Mouse (Mus musculus) midbrain, embryonic 14.5 days (tissue): Measurements from ENCODE around the gene Ap1s2. TPM values are rescaled to one million over a fixed set of nuclear protein-coding genes. Genes with fewer than 3 reads are reported as not detected.

ENCODE experiments used
- ATAC-seq: fragments of 200-750 bp; cut with Nextera tagmentation; 2 replicates; pipeline ENCODE4 v1.8.0; 2017; ENCODE audit warnings: moderate number of reproducible peaks, moderate library complexity; ENCODE audit not compliant: low FRiP score, low TSS enrichment
- DNase-seq: peaks from one replicate; pipeline ENCODE4 v3.0.0-alpha.2; 2015
- H3K27ac ChIP-seq: fragments of 300-500 bp; sonication (generic); replicated peaks from 2 replicates; pipeline ENCODE4 v1.5.1; 2014; ENCODE audit warnings: mild to moderate bottlenecking, low read depth, low read length, moderate library complexity
- H3K27me3 ChIP-seq: fragments of 300-500 bp; sonication (generic); 2 replicates; pipeline ENCODE4 v1.6.1; 2014; ENCODE audit warnings: low read length, control low read depth, mixed read lengths; ENCODE audit not compliant: control insufficient read depth, insufficient read depth
- H3K36me3 ChIP-seq: fragments of 300-500 bp; sonication (generic); 2 replicates; pipeline ENCODE4 v1.6.1; 2014; ENCODE audit warnings: low read length, control low read depth; ENCODE audit not compliant: control insufficient read depth, insufficient read depth
- H3K4me1 ChIP-seq: fragments of 300-500 bp; sonication (generic); 2 replicates; pipeline ENCODE4 v1.6.1; 2014; ENCODE audit warnings: mild to moderate bottlenecking, antibody characterized with exemption, low read length, control low read depth; ENCODE audit not compliant: control insufficient read depth, insufficient read depth
- H3K4me2 ChIP-seq: fragments of 300-500 bp; sonication (generic); 2 replicates; pipeline ENCODE4 v1.6.1; 2014; ENCODE audit warnings: mild to moderate bottlenecking, low read length, moderate library complexity
- H3K4me3 ChIP-seq: fragments of 300-500 bp; sonication (generic); replicated peaks from 2 replicates; pipeline ENCODE4 v1.5.1; 2014; ENCODE audit warnings: low read depth, low read length
- H3K9ac ChIP-seq: fragments of 300-500 bp; sonication (generic); replicated peaks from 2 replicates; pipeline ENCODE4 v1.6.1; 2014; ENCODE audit warnings: mild to moderate bottlenecking, low read length, moderate library complexity
- H3K9me3 ChIP-seq: fragments of 300-500 bp; sonication (generic); 2 replicates; pipeline ENCODE4 v1.6.1; 2016; ENCODE audit warnings: low read length, control low read depth, mixed read lengths; ENCODE audit not compliant: control insufficient read depth
- WGBS: fragments of 180-500 bp; shearing (Covaris S2); extraction: QIAGEN DNeasy Blood & Tissue Kit; methylation state at CpG from one replicate; pipeline ENCODE4 v1.1.7; 2014; 5-methylcytosine and 5-hydroxymethylcytosine counted together
- polyA plus RNA-seq: library from polyadenylated mRNA; unstranded; fragments of >200 nt; fragmentation: Nextera tagmentation; extraction: Ambion mirVana; gene quantifications from 2 replicates; pipeline ENCODE4 v1.2.1, GENCODE M21; 2014

The Ap1s2 gene
- polyA plus RNA-seq, 1 experiment from 2014 or later: 105 TPM

GRCm38 (mm10) chrX:163897354-163897753 lies 11.5 kb upstream of the Ap1s2 start:
- WGBS: 76% methylated on average over 1 of the region's 1 CpGs
- Histone ChIP-seq H3K9ac (no peak overlapping the region), H3K36me3 (no peaks in the 10 kb centered on the region), H3K4me3 (no peak overlapping the region), H3K27ac (no peak overlapping the region), H3K9me3 (no peaks in the 10 kb centered on the region), H3K4me2 (no peak overlapping the region), H3K27me3 (no peaks in the 10 kb centered on the region), H3K4me1 (no peaks in the 10 kb centered on the region)
- ATAC-seq: no peak
- DNase-seq: no peak

- Histone ChIP-seq H3K27ac (no peak overlapping the region), H3K4me1 (no peaks in the 10 kb centered on the region), H3K27me3 (no peaks in the 10 kb centered on the region; the same call in 1 of the 2 replicates), H3K9me3 (no peaks in the 10 kb centered on the region), H3K4me2 (no peak overlapping the region), H3K4me3 (no peak overlapping the region), H3K9ac (no peak overlapping the region), H3K36me3 (no peaks in the 10 kb centered on the region)
- DNase-seq: no peak
- ATAC-seq: no peak
- 65% methylated on average over 5 of the region's 5 CpGs for WGBS
Measured at GRCm38 (mm10) chrX:163899431-163900020, 9.3 kb upstream of the Ap1s2 start.

DNA sequence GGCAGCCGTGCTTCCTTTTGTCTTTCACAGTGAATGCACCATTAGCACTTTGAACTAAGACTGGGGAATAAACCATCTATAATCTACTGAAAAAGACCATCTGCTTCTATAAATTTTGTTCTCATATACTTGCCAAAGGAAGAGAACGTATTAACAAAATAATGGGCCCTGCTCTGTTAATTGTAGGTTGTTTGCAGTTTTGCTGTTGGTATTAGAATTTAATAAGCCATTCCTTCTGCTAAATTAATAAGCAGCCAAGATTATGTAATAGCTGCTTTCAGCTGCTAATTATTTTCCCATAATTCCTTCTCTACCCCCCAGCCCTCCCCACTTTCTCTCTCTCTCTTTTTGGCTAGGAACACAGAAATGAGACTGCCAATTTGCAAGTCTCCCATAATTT lies 2.0 kb upstream of the Ap1s2 start:
- H3K4me1 ChIP-seq: no peaks in the 10 kb centered on the region
- no peak overlapping the region for H3K4me2 ChIP-seq
- H3K4me3 ChIP-seq: no peak overlapping the region
- no peak overlapping the region for H3K9ac ChIP-seq
- DNase-seq: no peak
- no peak for ATAC-seq
- H3K9me3 ChIP-seq: no peaks in the 10 kb centered on the region
- WGBS: 86% methylated on average over 2 of the region's 2 CpGs
- no peaks in the 10 kb centered on the region; the same call in 1 of the 2 replicates for H3K27me3 ChIP-seq
- no peak overlapping the region for H3K27ac ChIP-seq
- H3K36me3 ChIP-seq: no peaks in the 10 kb centered on the region

- Histone ChIP-seq H3K9me3 (no peaks in the 10 kb centered on the region), H3K27ac (0 out of 2 replicates have a peak overlapping the region, but pooled peaks have one; percentile 86), H3K4me3 (peak overlapping the region; percentile 58), H3K4me2 (peak overlapping the region; percentile 57), H3K4me1 (no peaks in the 10 kb centered on the region), H3K9ac (peak overlapping the region; percentile 57; the same call in 1 of the 2 replicates), H3K27me3 (no peaks in the 10 kb centered on the region; the same call in 1 of the 2 replicates), H3K36me3 (no peaks in the 10 kb centered on the region)
- DNase-seq: peak; percentile 21
- 33% methylated on average over 8 of the region's 8 CpGs for WGBS
- ATAC-seq: no peak
Measured at GRCm38 (mm10) chrX:163908003-163908336, 847 bp upstream of the Ap1s2 start.

GRCm38 (mm10) chrX:163909381-163909780 lies 564 bp downstream of the Ap1s2 start:
- H3K4me3 ChIP-seq: peak overlapping the region; percentile 58
- ATAC-seq: peak; percentile 61
- peak overlapping the region; percentile 64 for H3K9ac ChIP-seq
- H3K9me3 ChIP-seq: no peaks in the 10 kb centered on the region
- H3K27ac ChIP-seq: peak overlapping the region; percentile 86
- peak overlapping the region; percentile 54 for H3K4me2 ChIP-seq
- peaks cover 6% of the 10 kb centered on the region; the same call in 1 of the 2 replicates for H3K36me3 ChIP-seq
- DNase-seq: peak; percentile 60
- WGBS: 15% methylated on average over 34 of the region's 34 CpGs
- no peaks in the 10 kb centered on the region for H3K4me1 ChIP-seq
- H3K27me3 ChIP-seq: no peaks in the 10 kb centered on the region

DNA sequence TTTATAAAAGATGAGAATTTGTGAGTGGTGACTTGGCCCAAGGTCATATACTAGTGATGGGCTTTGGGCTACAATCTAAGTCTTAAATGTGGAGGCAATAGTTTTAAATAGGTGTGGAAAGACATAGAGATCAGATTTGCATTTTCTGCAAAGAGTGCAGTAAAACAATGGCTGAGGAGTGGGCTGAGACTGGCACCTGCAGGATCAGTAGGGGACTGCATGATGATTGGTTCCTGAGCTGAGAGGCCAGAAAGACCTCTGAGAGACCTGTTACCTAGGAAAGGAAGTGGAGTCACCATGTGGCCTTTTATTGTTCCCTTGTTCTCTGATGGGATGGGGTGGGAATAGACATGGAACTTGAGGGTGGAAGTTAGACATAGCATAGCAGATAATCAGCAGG lies 4.0 kb downstream of the Ap1s2 start:
- H3K36me3 ChIP-seq: peaks cover 7% of the 10 kb centered on the region; the same call in 1 of the 2 replicates
- no peaks in the 10 kb centered on the region for H3K4me1 ChIP-seq
- H3K27ac ChIP-seq: no peak overlapping the region
- DNase-seq (peak; percentile 61), ATAC-seq (no peak)
- no peaks in the 10 kb centered on the region for H3K9me3 ChIP-seq
- H3K27me3 ChIP-seq: no peaks in the 10 kb centered on the region
- no peak overlapping the region for H3K9ac ChIP-seq
- H3K4me3 ChIP-seq: no peak overlapping the region
- H3K4me2 ChIP-seq: no peak overlapping the region

DNA sequence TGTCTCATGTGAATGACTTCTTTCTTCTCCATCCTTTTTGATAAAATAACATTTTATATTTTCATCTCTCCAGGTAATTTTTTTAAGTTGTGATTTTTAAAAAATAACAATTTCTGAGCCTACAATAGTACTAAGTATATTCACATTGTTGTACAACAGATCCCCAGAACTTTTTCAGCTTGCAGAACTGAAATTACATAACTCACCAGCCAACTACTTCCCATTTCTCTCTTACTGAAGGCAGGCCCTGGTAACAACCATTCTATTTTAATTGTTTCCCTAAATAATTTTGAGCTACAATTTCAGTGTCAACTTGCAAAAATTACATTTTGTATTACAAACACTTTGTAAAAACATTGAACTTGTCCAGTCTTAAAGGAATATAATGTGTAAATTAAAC lies 20.7 kb downstream of the Ap1s2 start:
- Histone ChIP-seq H3K27me3 (no peaks in the 10 kb centered on the region), H3K4me2 (no peak overlapping the region), H3K27ac (no peak overlapping the region), H3K4me1 (no peaks in the 10 kb centered on the region), H3K9me3 (no peaks in the 10 kb centered on the region), H3K36me3 (no peaks in the 10 kb centered on the region), H3K4me3 (no peak overlapping the region), H3K9ac (no peak overlapping the region)
- DNase-seq (no peak), ATAC-seq (no peak)

- no peak for ATAC-seq
- peaks cover 6% of the 10 kb centered on the region; the same call in 1 of the 2 replicates for H3K36me3 ChIP-seq
- no peak overlapping the region for H3K27ac ChIP-seq
- no peaks in the 10 kb centered on the region for H3K4me1 ChIP-seq
- H3K4me2 ChIP-seq: no peak overlapping the region
- H3K9me3 ChIP-seq: no peaks in the 10 kb centered on the region
- DNase-seq: no peak
- no peak overlapping the region for H3K4me3 ChIP-seq
- H3K9ac ChIP-seq: no peak overlapping the region
- no peaks in the 10 kb centered on the region for H3K27me3 ChIP-seq
- 85% methylated on average over 8 of the region's 8 CpGs for WGBS
Measured at GRCm38 (mm10) chrX:163934731-163935130, 25.9 kb downstream of the Ap1s2 start.

DNA sequence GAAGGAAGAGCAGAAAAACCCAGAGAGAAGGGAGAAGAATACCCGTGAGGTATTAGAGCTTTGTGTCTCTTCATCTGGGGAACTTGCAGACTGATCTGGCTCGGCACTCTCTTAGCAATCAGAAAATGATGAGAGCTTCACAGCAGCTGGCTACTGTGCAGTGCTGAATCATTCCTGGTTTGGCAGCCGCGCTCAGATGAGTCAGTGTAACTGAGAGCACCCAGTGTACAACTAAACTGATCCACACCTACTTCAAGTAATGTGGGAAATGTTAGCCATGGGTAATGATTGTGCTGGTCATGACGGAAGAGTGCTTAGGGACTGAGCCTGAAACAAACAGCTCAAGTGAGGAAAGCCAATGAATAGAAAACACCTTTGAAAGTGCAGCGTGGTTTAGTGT lies 29.8 kb downstream of the Ap1s2 start:
- H3K9me3 ChIP-seq: no peaks in the 10 kb centered on the region
- H3K4me2 ChIP-seq: no peak overlapping the region
- no peaks in the 10 kb centered on the region for H3K27me3 ChIP-seq
- DNase-seq (no peak), ATAC-seq (no peak)
- no peak overlapping the region for H3K27ac ChIP-seq
- no peaks in the 10 kb centered on the region for H3K4me1 ChIP-seq
- no peak overlapping the region for H3K9ac ChIP-seq
- H3K36me3 ChIP-seq: peaks cover 6% of the 10 kb centered on the region; the same call in 1 of the 2 replicates
- H3K4me3 ChIP-seq: no peak overlapping the region
- 92% methylated on average over 6 of the region's 6 CpGs for WGBS
